Mouse (Mus musculus): ENCODE data around the gene Eya3. TPM values are rescaled to one million over a fixed set of nuclear protein-coding genes. Genes with fewer than 3 reads are reported as not detected.
"Not testable (repeated sequence)": the region's sequence is repeated elsewhere in the genome, so short reads cannot be mapped to it uniquely, and the experiment has no call there.

Gene Eya3
- 14.4 and 14.9 TPM in 2 replicates for polyA plus RNA-seq (2015; fragmentation: Nextera tagmentation; extraction: Ambion mirVana)

DNA sequence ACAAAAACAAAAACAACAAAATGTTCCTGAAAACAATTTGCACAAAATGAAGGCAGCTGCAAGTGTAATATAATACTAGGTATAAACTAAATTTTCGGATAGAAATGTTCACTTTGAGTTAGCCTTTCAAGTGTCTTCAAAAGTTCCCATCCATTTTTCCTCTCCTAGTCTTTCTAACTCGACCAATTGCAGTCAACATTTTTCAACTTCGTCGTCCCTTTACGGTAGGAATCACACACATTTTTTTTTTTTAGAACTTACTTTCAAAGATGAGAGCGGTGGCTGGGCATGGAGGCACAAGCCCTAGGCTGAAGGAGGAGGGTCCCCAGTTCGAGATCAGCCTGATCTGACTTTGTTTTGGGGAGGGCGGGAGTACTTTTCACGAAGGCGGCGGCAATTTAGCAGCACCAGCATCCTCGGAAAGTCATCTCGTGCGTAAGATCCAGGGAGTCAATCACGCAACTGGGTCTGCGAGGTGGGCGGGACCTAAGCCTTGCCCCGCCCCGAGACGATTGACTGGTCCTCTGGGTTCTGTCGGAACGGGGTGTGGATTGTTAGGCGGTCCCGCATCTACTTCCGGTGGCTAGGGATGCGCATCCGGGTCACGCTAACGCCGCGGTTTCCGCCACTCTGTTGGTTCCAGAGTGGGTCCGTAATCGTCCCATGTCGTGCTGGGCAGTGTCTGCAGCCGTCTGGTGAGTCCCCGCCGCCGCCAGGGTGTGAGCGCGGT lies at the start of gene Eya3:
Gene Eya3, plus strand, starts transcription at position 527 of the 730 bp plus-strand sequence.
- peak; percentile 99 for ATAC-seq (ENCODE audit: insufficient read depth)
- peak within 1 kb of the TSS; percentile 78 for H3K4me2 ChIP-seq
- under 1% methylated on average over 41 of the region's 41 CpGs for WGBS (ENCODE audit: insufficient replicate concordance)
- H3K27ac ChIP-seq (replicated peaks), result peak within 1 kb of the TSS; percentile 90
- H3K36me3 ChIP-seq (replicated peaks), result peaks cover 17% of the 10 kb centered on the region
- H3K4me3 ChIP-seq (replicated peaks), result peak within 1 kb of the TSS; percentile 93
- H3K9me3 ChIP-seq (replicated peaks), result no peaks in the 10 kb centered on the region
- H3K4me1 ChIP-seq (replicated peaks), result peaks cover 23% of the 10 kb centered on the region
- H3K27me3 ChIP-seq, result no peaks in the 10 kb centered on the region
- H3K9ac ChIP-seq, result peak within 1 kb of the TSS; percentile 94

DNA sequence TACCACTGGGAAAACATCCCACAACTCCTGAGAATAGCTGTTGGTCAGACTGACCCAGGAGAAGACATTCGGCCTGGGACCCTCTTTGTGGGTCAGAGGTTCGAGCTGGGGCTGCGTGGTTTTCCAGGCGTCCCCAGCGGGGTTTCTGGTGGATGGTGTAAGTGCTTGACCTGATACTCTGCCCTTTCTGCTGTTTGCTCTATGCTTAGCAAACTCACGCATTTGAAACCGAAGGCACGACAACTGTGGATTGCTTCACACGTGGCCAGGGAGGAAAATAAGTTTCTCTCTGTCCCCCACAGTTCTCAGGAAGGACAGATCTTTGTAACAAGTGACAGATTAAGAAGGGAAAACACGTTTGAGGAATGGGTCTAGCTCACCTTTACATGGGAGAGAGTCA lies 48.1 kb upstream of the Eya3 start:
- H3K4me2 ChIP-seq, result no peak overlapping the region
- peak overlapping the region; percentile 31; the same call in 1 of the 2 replicates for H3K27ac ChIP-seq (replicated peaks)
- no peaks in the 10 kb centered on the region for H3K27me3 ChIP-seq
- WGBS (ENCODE audit: insufficient replicate concordance), result 58% methylated on average over 10 of the region's 10 CpGs
- no peak overlapping the region for H3K4me3 ChIP-seq (replicated peaks)
- no peaks in the 10 kb centered on the region for H3K36me3 ChIP-seq (replicated peaks)
- H3K4me1 ChIP-seq (replicated peaks), result peaks cover 19% of the 10 kb centered on the region
- no peak for ATAC-seq (ENCODE audit: insufficient read depth)
- H3K9me3 ChIP-seq (replicated peaks), result no peaks in the 10 kb centered on the region
- H3K9ac ChIP-seq, result no peak overlapping the region

- Histone ChIP-seq H3K36me3 (replicated peaks) (no peaks in the 10 kb centered on the region), H3K9me3 (replicated peaks) (no peaks in the 10 kb centered on the region), H3K9ac (no peak overlapping the region), H3K27me3 (no peaks in the 10 kb centered on the region), H3K27ac (replicated peaks) (peak overlapping the region; percentile 46; the same call in 1 of the 2 replicates), H3K4me3 (replicated peaks) (no peak overlapping the region), H3K4me2 (no peak overlapping the region), H3K4me1 (replicated peaks) (peaks cover 23% of the 10 kb centered on the region)
- WGBS (ENCODE audit: insufficient replicate concordance), result 26% methylated on average over 9 of the region's 9 CpGs
- no peak for ATAC-seq (ENCODE audit: insufficient read depth)
These were observed 45.8 kb upstream of the Eya3 start for GRCm38 (mm10) chr4:132592958-132593357.

GRCm38 (mm10) chr4:132594191-132594590 lies 44.6 kb upstream of the Eya3 start:
- no peak overlapping the region for H3K4me2 ChIP-seq
- H3K9ac ChIP-seq, result no peak overlapping the region
- no peaks in the 10 kb centered on the region for H3K9me3 ChIP-seq (replicated peaks)
- no peaks in the 10 kb centered on the region for H3K36me3 ChIP-seq (replicated peaks)
- no peak for ATAC-seq (ENCODE audit: insufficient read depth)
- WGBS (ENCODE audit: insufficient replicate concordance), result 54% methylated on average over 4 of the region's 4 CpGs
- no peak overlapping the region for H3K4me3 ChIP-seq (replicated peaks)
- H3K4me1 ChIP-seq (replicated peaks), result peaks cover 23% of the 10 kb centered on the region
- no peaks in the 10 kb centered on the region for H3K27me3 ChIP-seq
- no peak overlapping the region for H3K27ac ChIP-seq (replicated peaks)

DNA sequence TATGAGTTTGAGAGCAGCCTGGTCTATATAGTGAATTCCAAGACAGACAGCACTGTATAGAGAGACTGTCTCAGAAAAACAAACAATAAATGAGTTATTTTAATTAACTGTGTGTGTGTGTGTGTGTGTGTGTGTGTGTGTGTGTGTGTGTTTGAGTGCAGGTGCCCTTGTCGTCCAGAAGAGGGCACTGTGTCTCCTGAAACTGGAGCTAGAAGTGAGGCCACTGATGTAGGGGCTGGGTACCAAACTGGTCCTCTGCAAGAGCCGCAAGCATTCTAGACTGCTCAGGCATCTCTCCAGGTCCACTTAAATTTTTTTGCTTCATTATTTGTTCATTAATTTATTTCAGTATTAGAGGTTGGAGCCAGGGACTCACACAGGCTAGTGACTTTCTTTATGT lies 39.9 kb upstream of the Eya3 start:
- Histone ChIP-seq H3K9ac (no peak overlapping the region), H3K36me3 (replicated peaks) (no peaks in the 10 kb centered on the region), H3K27me3 (no peaks in the 10 kb centered on the region), H3K27ac (replicated peaks) (no peak overlapping the region), H3K4me2 (no peak overlapping the region), H3K9me3 (replicated peaks) (no peaks in the 10 kb centered on the region), H3K4me3 (replicated peaks) (no peak overlapping the region), H3K4me1 (replicated peaks) (peaks cover 7% of the 10 kb centered on the region; the same call in 1 of the 2 replicates)
- ATAC-seq (ENCODE audit: insufficient read depth), result no peak
- 65% methylated on average over 2 of the region's 2 CpGs for WGBS (ENCODE audit: insufficient replicate concordance)

DNA sequence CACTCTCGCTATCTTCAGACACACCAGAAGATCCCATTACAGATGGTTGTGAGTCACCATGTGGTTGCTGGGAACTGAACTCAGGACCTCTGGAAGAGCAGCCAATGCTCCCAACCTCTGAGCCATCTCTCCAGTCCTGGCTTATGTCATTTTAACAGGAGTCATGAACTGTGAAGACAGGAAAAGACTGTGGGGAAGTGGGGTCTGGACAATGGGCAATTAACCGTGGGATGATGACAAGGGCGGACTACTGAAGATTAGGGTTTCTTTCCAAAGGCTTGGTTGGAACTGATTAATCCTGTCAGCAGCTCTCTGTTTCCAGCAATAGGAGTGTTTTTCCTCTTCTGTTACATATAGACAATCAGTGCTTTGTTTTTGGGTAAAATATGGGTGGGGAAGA lies 39.0 kb upstream of the Eya3 start:
- Histone ChIP-seq H3K4me1 (replicated peaks) (0 out of 2 replicates have a peak, but pooled peaks cover 4% of the 10 kb centered on the region), H3K9ac (no peak overlapping the region), H3K4me3 (replicated peaks) (no peak overlapping the region), H3K9me3 (replicated peaks) (no peaks in the 10 kb centered on the region), H3K4me2 (no peak overlapping the region), H3K27ac (replicated peaks) (no peak overlapping the region), H3K36me3 (replicated peaks) (no peaks in the 10 kb centered on the region), H3K27me3 (no peaks in the 10 kb centered on the region)
- 68% methylated on average over 3 of the region's 3 CpGs for WGBS (ENCODE audit: insufficient replicate concordance)
- ATAC-seq (ENCODE audit: insufficient read depth), result no peak

- Histone ChIP-seq H3K9me3 (replicated peaks) (no peaks in the 10 kb centered on the region), H3K4me2 (no peak overlapping the region), H3K4me1 (replicated peaks) (0 out of 2 replicates have a peak, but pooled peaks cover 4% of the 10 kb centered on the region), H3K27ac (replicated peaks) (no peak overlapping the region), H3K36me3 (replicated peaks) (no peaks in the 10 kb centered on the region), H3K27me3 (no peaks in the 10 kb centered on the region), H3K9ac (no peak overlapping the region), H3K4me3 (replicated peaks) (no peak overlapping the region)
- 58% methylated on average over 6 of the region's 6 CpGs for WGBS (ENCODE audit: insufficient replicate concordance)
- no peak for ATAC-seq (ENCODE audit: insufficient read depth)
These were observed 38.3 kb upstream of the Eya3 start for GRCm38 (mm10) chr4:132600465-132600864.

DNA sequence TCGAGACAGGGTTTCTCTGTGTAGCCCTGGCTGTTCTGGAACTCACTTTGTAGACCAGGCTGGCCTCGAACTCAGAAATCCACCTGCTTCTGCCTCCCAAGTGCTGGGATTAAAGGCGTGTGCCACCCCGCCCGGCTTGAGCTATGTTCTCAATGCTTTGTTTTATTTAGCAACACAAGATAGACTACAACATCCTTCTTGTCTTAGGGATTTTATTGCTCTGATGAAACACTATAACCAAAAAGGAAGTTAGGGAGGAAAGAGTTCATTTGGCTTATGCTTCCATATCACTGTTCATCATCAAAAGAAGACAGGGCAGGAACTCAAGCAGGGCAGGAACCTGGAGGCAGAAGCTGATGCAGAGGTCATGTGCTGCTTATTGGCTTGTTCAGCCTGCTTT lies 37.5 kb upstream of the Eya3 start:
- ATAC-seq (ENCODE audit: insufficient read depth); H3K27ac ChIP-seq (replicated peaks); H3K9me3 ChIP-seq (replicated peaks); H3K36me3 ChIP-seq (replicated peaks); H3K4me3 ChIP-seq (replicated peaks); H3K4me1 ChIP-seq (replicated peaks); H3K4me2 ChIP-seq; H3K9ac ChIP-seq; H3K27me3 ChIP-seq: not testable (repeated sequence)
- WGBS (ENCODE audit: insufficient replicate concordance), result 61% methylated on average over 5 of the region's 5 CpGs

DNA sequence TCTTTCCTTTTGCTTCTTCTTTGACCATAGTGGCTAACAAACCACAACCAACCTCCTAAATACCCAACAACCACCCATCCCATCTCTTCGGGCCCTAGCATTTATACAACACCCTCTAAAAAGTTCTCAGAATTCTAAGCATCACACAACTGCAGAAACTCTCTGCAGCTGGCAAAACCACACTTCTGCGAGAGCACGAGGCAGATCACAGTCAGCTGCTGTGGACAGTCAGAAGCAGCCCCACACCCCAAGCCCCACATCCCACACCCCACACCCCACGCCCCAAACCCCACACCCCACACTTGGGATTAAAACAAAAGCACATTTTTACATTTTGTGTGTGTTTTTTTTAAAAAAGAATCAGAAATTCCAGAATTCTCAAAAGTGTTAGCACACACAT lies 35.3 kb upstream of the Eya3 start:
- no peak for ATAC-seq (ENCODE audit: insufficient read depth)
- Histone ChIP-seq H3K4me2 (no peak overlapping the region), H3K4me3 (replicated peaks) (no peak overlapping the region), H3K9ac (no peak overlapping the region), H3K27ac (replicated peaks) (no peak overlapping the region), H3K4me1 (replicated peaks) (no peaks in the 10 kb centered on the region), H3K36me3 (replicated peaks) (no peaks in the 10 kb centered on the region), H3K9me3 (replicated peaks) (no peaks in the 10 kb centered on the region), H3K27me3 (no peaks in the 10 kb centered on the region)
- WGBS (ENCODE audit: insufficient replicate concordance), result 52% methylated on average over 4 of the region's 4 CpGs

- H3K36me3 ChIP-seq (replicated peaks), result no peaks in the 10 kb centered on the region
- no peak overlapping the region for H3K4me2 ChIP-seq
- H3K4me1 ChIP-seq (replicated peaks), result no peaks in the 10 kb centered on the region
- no peak overlapping the region for H3K9ac ChIP-seq
- ATAC-seq (ENCODE audit: insufficient read depth), result no peak
- no peaks in the 10 kb centered on the region for H3K27me3 ChIP-seq
- H3K27ac ChIP-seq (replicated peaks), result no peak overlapping the region
- no peaks in the 10 kb centered on the region for H3K9me3 ChIP-seq (replicated peaks)
- WGBS (ENCODE audit: insufficient replicate concordance), result 30% methylated on average over 5 of the region's 5 CpGs
- no peak overlapping the region for H3K4me3 ChIP-seq (replicated peaks)
These were observed 33.0 kb upstream of the Eya3 start for GRCm38 (mm10) chr4:132605816-132606215.

GRCm38 (mm10) chr4:132608147-132608546 lies 30.6 kb upstream of the Eya3 start:
- H3K9me3 ChIP-seq (replicated peaks), result no peaks in the 10 kb centered on the region
- H3K27me3 ChIP-seq, result peaks cover 3% of the 10 kb centered on the region; the same call in 1 of the 2 replicates
- no peak overlapping the region for H3K27ac ChIP-seq (replicated peaks)
- 54% methylated on average over 4 of the region's 4 CpGs for whole genome bisulfite sequencing (ENCODE audit: insufficient replicate concordance)
- H3K4me3 ChIP-seq (replicated peaks), result no peak overlapping the region
- no peak overlapping the region for H3K4me2 ChIP-seq
- no peaks in the 10 kb centered on the region for H3K36me3 ChIP-seq (replicated peaks)
- ATAC-seq (ENCODE audit: insufficient read depth), result no peak
- H3K4me1 ChIP-seq (replicated peaks), result no peaks in the 10 kb centered on the region
- H3K9ac ChIP-seq, result no peak overlapping the region
